Mouse (Mus musculus) kidney, postnatal 36 days (tissue): ENCODE measurements around the gene Ldb3.

Experiments used
- DNase-seq, 2 experiments: peaks; one replicate each; pipeline ENCODE4 v3.0.0; 2021 to 2022; ENCODE audit warnings: mixed read lengths in 2 of 2

The Ldb3 gene

DNA sequence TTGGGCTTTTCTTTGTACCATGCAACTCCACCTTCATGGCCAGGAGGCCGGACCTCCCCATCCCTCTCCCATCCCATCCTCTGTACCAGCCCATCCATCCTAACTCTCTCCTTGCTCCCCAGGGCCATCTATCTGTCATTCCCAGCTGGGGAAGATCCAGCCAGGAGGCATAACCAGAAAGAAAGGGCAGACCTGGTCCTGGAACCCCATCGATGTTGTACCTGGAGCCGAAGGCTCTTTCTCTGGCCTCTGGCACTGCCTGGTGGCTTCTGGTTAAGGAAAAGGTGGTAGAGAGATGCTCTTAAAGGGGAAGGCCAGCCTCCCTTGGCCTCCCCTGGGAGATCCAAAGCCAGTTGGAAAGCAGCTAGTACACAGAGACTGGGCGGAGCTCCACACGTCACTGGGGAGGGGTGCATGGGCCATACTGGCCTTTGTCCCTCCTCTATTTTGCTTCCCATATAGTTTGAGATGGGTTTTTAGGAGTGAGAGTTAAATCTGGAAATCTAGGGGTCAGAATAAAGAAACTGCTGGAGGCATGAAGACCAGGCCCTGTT is 1.6 kb upstream of the Ldb3 start:
- DNase-seq: no peak

DNA sequence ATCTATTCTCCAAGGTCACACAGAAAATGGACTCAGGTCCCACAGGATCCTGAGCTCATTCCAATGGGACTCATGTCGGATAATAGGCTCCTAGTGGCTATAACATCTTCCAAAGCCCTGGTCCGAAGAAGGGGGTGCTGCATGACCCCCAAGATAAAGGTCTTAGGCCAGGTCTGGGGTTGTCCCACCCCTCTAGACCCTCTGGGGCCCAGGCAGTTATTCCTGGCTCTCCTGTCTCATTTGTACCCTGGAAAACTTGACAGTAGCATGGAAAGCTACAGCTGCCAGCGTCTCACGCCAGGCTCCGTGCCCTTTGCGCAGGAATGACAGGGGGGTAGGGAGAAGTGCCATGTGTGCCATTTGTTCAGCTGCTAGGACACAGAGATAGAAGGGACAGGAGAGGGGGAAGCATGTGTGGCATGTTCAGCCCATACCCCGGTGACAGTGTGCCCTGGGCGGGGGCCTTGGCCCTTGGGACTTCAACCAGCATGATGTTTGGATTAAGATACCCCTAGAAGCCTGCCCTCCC is 767 bp upstream of the Ldb3 start:
- no peak for DNase-seq

- DNase-seq: peak; percentile 58 to 64
Observed at GRCm38 (mm10) chr14:34588005-34588404, 477 bp downstream of the Ldb3 start.

DNA sequence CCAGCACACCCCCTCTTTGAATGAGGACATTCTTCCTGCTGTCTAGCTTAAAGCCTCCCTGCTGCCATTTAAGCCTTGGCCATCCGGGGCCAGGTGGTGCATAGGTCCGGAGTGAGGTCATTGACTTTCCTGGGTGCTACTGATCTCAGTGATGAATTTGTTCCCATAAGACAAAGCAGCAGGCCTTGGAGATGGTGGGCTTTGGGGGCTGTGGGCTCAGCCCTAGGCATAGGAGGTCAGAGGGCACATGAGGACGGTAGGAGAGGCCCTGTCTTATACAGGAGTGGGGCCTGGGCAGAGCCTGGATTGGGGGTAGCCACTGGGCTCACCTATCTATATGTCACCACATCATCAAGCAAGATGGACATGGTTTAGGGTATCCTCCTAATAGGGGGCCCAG is 1.6 kb downstream of the Ldb3 start:
- DNase-seq: no peak

- DNase-seq: peak; percentile 27 to 60
Observed at GRCm38 (mm10) chr14:34585358-34586105, 3.0 kb downstream of the Ldb3 start.

DNA sequence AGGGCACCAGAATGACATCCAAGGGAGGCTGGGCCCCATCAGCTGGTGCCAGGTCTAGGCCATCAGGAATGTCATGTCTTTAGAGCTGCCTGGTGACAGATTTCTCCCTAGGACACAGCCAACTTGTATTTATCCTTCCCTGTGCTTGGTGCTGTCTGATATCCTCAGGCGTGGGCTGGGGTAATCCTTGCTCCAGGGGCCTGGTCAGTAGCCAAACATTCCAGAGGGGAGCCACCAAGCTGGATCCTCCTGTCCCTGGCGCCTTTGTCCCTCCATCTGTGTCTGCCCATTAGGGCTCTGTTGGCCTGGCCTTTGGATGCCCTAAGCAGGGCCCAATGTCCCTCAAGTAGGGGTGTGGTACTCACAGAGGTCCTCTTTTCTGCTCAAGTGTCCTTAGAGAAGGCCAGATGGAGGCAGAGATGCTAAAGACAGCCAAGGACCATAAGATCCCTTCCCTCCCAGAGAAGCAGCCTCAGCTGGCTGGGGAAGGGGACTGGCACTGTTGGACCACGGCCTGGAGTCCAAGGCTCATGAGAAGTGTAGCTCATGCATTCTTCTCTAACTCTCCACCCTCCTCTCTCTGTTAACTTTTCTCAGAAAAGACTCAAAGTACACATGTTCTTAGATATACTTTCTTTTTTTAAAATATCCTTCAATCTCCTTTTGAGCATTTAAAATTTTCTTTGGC is 5.6 kb downstream of the Ldb3 start:
- DNase-seq: peak; percentile 78 to 83

GRCm38 (mm10) chr14:34576858-34577257 is 11.6 kb downstream of the Ldb3 start:
- DNase-seq: no peak

GRCm38 (mm10) chr14:34574068-34574467 is 14.4 kb downstream of the Ldb3 start:
- peak; percentile 39 to 76 for DNase-seq

GRCm38 (mm10) chr14:34573348-34573913 is 15.1 kb downstream of the Ldb3 start:
- no peak for DNase-seq

DNA sequence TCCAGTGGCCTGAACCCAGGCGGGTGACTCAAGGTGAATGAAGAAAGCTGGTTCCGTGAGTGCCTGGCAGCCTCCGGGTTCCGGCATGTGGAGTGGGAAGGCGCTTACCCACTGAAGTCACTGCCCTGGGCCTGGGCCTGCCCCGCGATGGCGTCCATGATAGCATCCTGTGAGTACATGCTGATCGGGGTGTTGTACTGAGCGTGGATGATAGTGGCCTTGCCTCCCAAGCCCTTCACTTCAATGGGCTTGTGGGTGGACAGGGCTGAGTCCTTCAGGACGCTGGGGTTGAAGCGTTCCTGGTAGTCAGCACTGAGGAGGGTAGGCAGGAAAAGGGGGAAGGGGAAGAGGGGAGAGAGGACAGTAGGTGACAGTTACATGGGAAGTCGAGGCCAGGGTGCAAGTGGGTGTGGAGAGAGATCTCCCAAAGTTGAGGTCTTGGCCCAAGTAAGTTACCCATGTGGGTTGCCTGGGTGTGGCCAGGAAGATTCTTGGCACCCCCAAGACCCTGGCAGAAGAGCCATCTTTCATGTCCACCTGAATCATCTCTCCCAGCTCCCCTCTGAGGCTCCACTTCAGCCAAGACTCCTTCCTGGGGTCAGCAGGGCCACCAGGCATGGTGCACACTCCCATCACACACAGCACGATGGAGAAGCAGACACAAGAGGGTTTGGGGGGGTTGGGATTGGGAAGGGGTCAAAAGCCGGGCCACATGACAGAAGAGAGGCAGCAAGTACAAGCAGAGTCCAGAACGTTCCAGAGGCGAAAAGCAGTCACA is 16.7 kb downstream of the Ldb3 start:
- no peak for DNase-seq

DNA sequence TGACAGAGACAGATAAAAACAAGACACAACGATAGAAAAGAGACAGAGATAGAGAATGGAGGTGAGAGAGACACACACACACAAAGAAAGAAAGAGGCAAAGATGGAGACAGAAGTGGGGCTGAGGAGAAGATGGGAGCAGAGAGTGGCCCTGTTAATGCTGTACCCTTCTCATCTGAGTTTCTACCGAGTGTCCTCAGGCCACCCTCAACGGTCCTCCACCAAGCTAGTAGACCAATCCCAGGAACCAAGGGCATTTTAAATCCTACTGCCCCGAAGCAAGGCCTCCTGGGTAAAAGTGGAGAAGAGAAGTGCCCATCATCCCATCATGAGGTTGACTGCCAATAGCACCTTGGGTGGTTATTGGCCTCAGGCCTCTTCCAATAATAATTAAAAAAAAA is 17.6 kb downstream of the Ldb3 start:
- DNase-seq: no peak

DNA sequence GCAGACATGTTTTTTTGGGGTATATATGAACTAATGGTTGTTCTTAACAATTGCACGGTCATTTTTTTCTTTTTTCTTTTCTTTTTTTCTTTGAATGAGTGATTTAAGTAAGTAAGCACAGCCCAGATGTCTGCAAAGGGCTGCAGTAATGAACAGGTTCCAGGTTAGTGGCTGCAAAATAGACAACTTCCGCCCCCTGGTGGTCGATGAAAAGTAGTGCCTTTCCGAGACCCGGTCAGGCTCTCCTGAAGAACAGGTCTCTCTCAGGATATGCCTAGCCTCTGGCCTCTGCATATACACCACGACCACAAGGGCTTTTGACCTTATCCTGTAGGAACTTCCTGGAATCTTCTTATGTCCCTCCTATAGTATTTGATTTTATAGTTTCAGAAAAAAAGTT is 18.2 kb downstream of the Ldb3 start:
- peak; percentile 72 to 91 for DNase-seq

DNA sequence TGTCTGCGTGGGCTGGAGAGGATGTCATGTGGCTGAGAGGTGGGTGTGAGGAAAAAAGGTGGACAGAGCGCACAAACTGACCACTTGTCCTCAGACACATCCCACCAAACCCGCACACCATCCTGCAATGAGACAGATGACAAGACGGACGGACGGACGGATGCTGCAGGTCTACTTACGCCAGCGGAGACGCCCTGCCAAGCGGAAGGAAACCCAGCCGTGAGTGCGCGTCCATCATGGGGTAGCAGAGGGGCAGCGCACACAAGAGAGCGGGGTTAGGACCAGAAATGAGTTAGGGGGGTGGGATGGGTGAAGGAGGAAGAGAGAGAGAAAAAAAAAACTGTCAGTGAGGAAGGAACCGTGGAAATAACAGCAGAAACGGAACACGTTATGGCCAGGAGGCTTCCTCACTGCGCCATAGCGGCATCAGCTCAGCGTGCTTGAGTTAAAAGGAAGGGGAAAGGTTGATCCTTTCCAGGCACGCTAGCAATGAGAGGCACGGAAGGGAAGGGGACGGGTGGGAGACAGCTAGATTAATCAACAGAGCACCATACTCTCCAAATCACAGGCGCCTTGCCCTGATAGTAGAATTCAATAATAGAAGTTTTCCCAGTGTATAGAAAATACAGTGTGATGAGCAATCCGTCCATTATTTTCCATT is 18.8 kb downstream of the Ldb3 start:
- DNase-seq: no peak

DNA sequence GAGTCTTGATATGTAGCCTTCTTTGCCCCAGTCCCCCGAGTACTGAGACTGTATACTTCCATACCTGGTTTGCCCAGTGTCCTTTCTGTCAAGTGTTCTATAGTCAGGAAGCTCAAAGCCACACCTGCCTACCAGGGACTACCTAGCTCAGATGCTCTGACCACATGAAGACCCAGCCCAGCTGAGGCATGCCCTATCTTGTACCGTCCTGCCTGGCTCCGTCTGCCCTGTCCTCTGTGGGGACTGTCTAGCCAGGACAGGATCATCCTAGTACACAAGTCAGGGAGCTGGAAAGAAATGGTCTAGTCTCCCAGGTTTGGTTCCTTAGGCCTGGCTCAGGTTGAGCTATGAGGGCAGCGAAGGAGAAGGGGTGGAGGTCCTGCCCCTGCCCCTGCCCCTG is 19.9 kb downstream of the Ldb3 start:
- no peak for DNase-seq

GRCm38 (mm10) chr14:34567697-34568096 is 20.8 kb downstream of the Ldb3 start:
- no peak for DNase-seq

DNA sequence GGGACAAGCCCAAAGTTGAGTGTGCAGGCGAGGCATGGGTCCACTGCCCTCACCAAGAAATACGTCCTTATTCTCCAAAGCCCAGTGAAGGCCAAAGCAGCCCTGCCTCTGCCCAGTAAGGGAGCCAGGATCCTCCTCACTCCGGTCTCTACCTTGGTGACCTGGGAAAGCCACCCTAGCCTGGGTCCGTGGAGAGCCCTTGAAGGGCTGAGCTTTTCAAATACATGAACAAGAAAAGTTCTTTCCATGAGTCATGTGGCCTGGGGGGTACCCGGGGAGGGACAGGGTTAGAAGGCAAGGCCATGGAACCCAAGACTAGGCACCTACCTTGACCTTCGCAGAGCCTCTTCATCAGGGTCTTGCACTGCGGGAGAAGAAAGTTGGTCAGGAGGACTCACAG is 22.0 kb downstream of the Ldb3 start:
- no peak for DNase-seq

GRCm38 (mm10) chr14:34565711-34566110 is 22.8 kb downstream of the Ldb3 start:
- peak; percentile 28 to 45 for DNase-seq

DNA sequence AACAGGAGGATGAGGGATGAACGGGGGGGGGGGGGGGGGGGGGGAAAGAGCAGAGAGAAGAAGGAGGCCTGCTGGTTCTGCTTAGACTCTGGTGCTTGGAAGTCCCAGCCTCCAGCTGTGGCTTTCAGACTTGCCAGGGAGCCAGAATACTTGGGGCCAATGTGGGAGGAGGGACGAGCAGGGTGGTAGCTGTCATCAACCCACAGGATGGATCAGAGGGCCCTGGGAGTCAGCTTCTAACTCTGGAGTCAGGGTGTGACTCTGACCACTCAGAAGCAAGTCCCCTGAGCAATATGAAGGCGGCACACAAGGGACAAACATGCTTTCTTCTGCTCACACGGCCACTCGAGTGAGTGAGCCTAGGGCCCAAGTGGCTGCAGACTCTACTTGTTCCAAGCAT is 23.8 kb downstream of the Ldb3 start:
- DNase-seq: no peak

DNA sequence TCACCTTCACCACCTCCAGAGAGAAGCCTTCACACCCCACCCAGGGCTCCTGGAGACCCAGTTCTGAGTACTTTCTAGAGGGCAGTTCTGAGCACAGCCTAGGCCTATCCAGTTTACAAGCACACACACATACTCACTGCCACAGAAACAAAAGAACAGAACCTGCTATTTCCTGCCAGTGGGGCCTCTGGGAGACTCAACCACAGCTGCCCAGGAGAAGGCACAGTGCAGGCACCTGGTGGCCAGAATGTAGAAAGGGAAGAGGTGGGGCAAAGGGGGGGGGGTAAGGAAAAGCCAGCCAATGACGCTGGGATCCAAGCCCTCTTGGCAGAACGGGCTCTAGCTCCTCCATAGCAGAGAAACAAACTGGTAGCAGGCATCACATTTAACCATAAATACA is 26.1 kb downstream of the Ldb3 start:
- no peak for DNase-seq

DNA sequence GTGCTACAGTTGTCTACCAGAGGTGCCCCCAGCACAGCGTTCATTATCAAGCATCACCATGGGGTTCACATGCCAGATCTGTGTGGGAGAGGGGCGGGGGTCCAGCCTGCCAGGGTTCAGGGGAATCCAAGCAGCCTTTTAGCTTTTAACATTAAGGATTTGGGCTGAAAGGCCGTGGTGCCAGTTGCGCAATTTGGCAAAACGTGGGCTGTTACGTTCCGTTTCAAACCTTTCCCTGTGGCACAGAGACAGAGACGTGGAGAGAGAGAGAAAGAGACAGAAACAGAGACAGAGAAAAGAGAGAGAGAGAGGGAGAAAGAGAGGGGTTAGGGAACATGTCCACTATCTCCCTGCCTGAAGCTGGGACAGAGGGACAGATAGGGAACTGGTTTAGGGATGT is 26.8 kb downstream of the Ldb3 start:
- DNase-seq: no peak

DNA sequence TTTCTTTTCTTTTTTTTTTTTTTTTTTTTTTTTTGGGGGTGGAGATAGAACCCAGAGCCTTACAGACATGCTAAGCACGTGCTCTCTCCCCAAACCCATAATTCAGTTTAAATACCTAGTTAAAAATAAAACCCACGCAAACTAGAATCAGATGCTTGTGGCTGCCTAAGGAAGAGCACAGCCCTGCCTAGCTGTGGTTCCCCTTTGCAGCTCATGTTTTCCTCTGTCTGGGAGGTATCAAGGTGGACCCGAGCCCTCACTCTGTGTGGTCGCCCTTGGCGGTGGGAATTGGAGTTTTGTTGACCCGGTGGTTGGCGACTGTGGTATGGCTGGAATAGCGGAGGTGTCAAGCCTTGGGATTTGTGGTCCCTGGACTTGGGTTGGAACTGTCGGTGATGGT is 29.5 kb downstream of the Ldb3 start:
- DNase-seq: no peak

DNA sequence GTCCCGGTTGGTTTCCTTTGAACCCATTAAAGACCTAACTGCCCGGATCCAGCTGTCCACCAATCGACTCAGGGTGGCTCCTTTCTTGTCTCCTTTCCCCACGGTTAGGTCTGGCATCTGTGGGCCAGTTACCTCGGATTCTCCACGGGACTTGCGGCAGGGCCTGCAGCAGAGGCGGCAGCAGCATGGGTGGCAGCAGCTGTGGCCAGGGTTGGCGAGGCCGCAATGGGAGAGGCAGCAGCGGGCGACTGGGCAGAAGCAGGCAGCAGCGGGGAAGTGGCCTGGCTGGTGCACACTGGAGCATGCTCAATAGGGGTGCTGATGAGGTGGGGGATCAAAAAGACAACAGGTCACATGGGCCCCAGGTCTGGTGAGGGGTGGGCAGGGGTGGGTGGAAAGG is 33.3 kb downstream of the Ldb3 start:
- no peak for DNase-seq
